Mouse (Mus musculus): ENCODE measurements around the gene Tcf20.

DNA sequence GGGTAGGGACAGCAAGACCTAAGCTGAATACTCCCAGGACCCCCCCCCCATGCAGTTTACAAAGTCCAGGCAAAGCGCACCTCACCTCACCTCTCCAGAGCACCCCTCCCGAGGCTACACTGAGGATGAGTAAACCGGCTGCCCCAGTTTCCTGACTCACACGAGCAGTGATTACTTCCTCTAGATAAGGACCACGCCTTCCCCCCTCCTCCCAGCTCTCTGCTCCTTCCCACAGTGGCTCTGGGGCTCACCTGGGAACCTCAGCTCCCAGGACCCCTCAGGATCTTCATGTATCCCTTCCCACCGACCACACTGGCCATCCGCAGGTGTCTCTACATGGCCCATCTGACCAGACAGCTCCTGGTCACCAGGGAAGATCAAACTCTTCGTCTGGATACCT lies 58.8 kb downstream of the Tcf20 start:
- TF ChIP-seq CTCF (IDR thresholded peaks at IDR 0.05; ENCODE audit: extremely low read depth, insufficient read depth, low read length) (no peak), POLR2A (IDR thresholded peaks at IDR 0.05; ENCODE audit: extremely low read depth, insufficient read depth, low read length) (no peak)
